Mouse (Mus musculus): ENCODE measurements around the gene Kirrel. TPM values are rescaled to one million over a fixed set of nuclear protein-coding genes. Genes with fewer than 3 reads are reported as not detected.

Gene Kirrel
- polyA plus RNA-seq, 1 experiment from 2014 or later, result 0.71 TPM

DNA sequence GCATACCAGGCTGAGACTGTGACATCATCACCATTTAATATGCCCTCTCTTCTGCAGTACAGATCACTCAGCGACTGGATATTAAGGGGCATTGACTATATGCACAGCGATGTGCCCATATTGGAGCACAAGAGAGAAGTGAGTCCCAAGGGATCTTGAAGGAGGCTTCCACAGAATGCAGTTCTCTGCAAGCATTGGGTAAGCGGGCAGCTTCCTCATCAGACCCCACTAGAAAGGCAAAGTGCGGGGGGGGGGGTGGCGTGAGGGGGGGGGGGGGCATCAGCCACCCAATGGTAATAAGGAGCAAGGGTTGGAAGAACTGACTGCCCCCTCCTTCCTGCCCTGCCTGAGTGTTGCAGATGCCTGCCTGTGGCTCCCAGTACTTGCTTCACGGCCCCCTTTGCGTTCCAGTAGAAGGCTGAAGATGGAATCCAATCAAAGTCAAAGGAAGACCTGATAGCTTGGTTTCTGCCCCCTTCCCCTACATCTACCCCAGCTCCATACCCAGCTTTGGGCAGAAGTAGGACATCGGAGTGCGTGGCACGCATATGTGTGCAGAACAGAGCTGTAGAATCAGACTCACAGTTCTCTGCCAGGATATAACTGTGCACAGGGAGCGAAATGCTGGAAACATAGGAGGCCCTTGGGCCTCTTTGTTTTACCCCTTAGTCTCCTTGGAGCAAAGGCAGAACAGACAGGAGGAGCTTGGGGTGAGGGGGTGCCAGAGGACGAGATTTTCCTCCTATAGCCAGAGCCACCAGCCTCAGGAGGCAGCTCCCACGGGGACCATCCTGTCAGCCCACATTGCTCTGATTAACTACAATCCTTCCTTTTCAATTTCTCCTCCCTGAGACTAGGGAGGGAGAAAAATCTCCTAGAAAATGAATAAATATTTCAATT lies 3.1 kb downstream of the Kirrel start:
- peaks cover 40% of the 10 kb centered on the region for H3K27me3 ChIP-seq (ENCODE audit: control insufficient read depth, insufficient read depth, low read depth, low read length)
- no peak overlapping the region for H3K27ac ChIP-seq (ENCODE audit: low read length)
- H3K4me1 ChIP-seq (ENCODE audit: control insufficient read depth, low read depth, low read length), result no peaks in the 10 kb centered on the region; the same call in 1 of the 2 replicates
- ATAC-seq (ENCODE audit: low read depth), result no peak
- WGBS (ENCODE audit: insufficient replicate concordance), result 58% methylated on average over 11 of the region's 13 CpGs
- no peak overlapping the region for H3K4me2 ChIP-seq (ENCODE audit: low read depth, low read length)
- H3K36me3 ChIP-seq (ENCODE audit: control insufficient read depth, insufficient read depth), result no peaks in the 10 kb centered on the region
- H3K9ac ChIP-seq (ENCODE audit: low read depth, low read length), result no peak overlapping the region
- no peaks in the 10 kb centered on the region for H3K9me3 ChIP-seq (replicated peaks; ENCODE audit: control insufficient read depth, low read length)
- no peak overlapping the region for H3K4me3 ChIP-seq (ENCODE audit: low read depth, low read length)

DNA sequence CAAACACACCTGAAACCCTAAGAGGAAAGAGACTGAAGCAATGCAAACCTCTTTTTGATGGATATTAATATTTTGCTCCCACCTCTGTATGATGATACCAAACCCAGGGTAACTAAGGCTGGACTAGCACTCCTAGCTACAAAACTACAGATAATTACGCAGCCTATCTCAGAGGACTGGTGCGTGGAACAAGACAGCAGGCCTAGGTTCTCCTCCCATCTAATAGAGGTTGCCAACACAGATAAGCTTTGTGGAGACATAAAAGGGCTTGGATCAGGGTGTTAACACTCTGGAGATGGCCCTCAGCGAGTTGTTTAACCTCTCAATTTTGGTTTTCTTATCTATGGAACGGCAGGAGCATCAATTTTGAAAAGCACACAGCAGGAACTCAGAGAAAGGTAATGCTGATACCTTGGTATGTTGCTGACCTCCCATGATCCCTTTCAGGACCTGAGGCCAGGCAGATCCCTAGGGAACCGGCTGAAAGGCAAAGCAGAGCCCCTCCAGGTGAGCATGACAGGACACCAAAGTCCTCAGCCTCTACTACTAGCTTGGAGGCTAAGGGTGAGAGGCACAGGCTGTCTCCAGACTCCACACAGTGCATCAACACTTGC lies 5.0 kb downstream of the Kirrel start:
- no peaks in the 10 kb centered on the region for H3K36me3 ChIP-seq (ENCODE audit: control insufficient read depth, insufficient read depth)
- no peak overlapping the region for H3K27ac ChIP-seq (ENCODE audit: low read length)
- H3K9me3 ChIP-seq (replicated peaks; ENCODE audit: control insufficient read depth, low read length), result no peaks in the 10 kb centered on the region
- no peak overlapping the region for H3K4me3 ChIP-seq (ENCODE audit: low read depth, low read length)
- no peak overlapping the region for H3K9ac ChIP-seq (ENCODE audit: low read depth, low read length)
- 17% methylated on average over 5 of the region's 5 CpGs for WGBS (ENCODE audit: insufficient replicate concordance)
- peaks cover 25% of the 10 kb centered on the region for H3K27me3 ChIP-seq (ENCODE audit: control insufficient read depth, insufficient read depth, low read depth, low read length)
- ATAC-seq (ENCODE audit: low read depth), result peak; percentile 37; the same call in 1 of the 2 replicates
- no peak overlapping the region for H3K4me2 ChIP-seq (ENCODE audit: low read depth, low read length)
- H3K4me1 ChIP-seq (ENCODE audit: control insufficient read depth, low read depth, low read length), result no peaks in the 10 kb centered on the region; the same call in none of the 2 replicates

DNA sequence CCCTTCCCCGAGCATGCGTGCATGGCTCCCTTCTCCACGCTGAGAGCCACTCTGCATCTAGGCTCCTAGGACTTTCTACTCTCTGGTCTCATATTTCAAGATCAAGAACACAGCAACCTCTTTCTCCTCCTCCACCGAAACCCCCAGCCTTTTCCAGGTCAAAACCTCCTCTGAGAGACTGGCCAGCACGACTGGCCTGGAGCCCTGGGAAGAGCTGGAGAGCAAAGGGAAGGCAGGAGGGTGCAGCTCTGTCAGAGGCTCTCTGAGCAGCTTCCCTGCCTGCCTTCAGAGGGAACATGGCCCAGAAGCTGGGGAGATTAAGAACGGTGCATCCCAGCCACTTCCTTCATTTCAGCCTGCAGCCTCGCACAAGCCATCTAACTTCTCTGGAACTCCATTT lies 5.8 kb downstream of the Kirrel start:
- WGBS (ENCODE audit: insufficient replicate concordance), result 50% methylated on average over 7 of the region's 7 CpGs
- no peaks in the 10 kb centered on the region for H3K36me3 ChIP-seq (ENCODE audit: control insufficient read depth, insufficient read depth)
- no peak for ATAC-seq (ENCODE audit: low read depth)
- no peak overlapping the region for H3K4me3 ChIP-seq (ENCODE audit: low read depth, low read length)
- no peak overlapping the region for H3K9ac ChIP-seq (ENCODE audit: low read depth, low read length)
- no peaks in the 10 kb centered on the region for H3K9me3 ChIP-seq (replicated peaks; ENCODE audit: control insufficient read depth, low read length)
- no peak overlapping the region for H3K27ac ChIP-seq (ENCODE audit: low read length)
- H3K4me1 ChIP-seq (ENCODE audit: control insufficient read depth, low read depth, low read length), result no peaks in the 10 kb centered on the region; the same call in none of the 2 replicates
- H3K27me3 ChIP-seq (ENCODE audit: control insufficient read depth, insufficient read depth, low read depth, low read length), result peaks cover 18% of the 10 kb centered on the region
- no peak overlapping the region for H3K4me2 ChIP-seq (ENCODE audit: low read depth, low read length)

DNA sequence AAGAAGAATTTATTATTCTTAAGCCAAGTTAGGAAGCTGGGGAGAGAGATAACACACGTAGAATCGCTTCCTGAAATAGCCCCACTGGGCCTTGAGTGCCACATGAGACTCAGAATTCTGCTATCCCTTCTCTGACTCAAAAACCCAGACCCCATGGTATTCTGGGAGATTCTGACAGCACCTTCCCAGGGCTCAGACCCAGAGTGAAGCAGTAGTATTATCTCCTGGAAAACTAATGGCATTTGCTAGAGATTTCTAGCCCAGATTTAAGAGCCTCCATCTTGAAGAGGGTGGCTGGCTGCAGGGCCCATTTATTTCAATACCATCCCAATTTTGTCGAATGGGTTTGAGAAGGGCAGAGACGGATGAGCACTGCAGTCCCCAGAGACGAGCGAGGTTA lies 6.9 kb downstream of the Kirrel start:
- Histone ChIP-seq H3K9me3 (replicated peaks; ENCODE audit: control insufficient read depth, low read length) (no peaks in the 10 kb centered on the region), H3K4me1 (ENCODE audit: control insufficient read depth, low read depth, low read length) (no peaks in the 10 kb centered on the region; the same call in none of the 2 replicates), H3K27ac (ENCODE audit: low read length) (no peak overlapping the region), H3K4me3 (ENCODE audit: low read depth, low read length) (no peak overlapping the region), H3K27me3 (ENCODE audit: control insufficient read depth, insufficient read depth, low read depth, low read length) (peaks cover 8% of the 10 kb centered on the region; the same call in 1 of the 2 replicates), H3K36me3 (ENCODE audit: control insufficient read depth, insufficient read depth) (no peaks in the 10 kb centered on the region), H3K4me2 (ENCODE audit: low read depth, low read length) (no peak overlapping the region), H3K9ac (ENCODE audit: low read depth, low read length) (no peak overlapping the region)
- 50% methylated on average over 6 of the region's 6 CpGs for WGBS (ENCODE audit: insufficient replicate concordance)
- no peak for ATAC-seq (ENCODE audit: low read depth)

DNA sequence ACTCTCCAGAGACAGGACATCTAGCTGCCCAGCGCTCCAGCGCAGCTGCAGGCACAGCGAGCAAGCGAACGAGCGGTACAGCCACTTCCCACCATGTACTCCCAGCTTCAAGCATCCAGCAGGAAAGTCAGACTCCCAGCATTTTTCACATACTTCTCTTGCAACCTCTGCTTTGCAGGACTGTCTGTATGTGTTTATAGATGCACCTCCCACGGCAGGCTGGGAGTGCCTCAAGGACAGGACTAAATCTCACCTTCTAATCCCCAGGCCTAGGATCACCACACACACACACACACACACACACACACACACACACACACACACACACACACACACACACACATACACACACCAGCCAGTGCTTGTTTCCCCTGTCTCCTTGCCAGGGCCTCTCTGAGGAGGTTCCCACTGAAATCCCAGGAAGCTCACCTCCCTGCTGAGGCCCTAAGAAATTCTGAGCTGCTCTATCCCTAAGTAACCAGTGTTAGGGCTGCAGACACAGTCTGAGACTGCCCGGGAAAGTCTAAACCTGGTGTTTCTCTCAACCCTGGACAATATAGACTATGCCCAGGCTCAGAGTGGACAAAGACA lies 9.2 kb downstream of the Kirrel start:
- no peak for ATAC-seq (ENCODE audit: low read depth)
- no peak overlapping the region for H3K27ac ChIP-seq (ENCODE audit: low read length)
- no peak overlapping the region for H3K9ac ChIP-seq (ENCODE audit: low read depth, low read length)
- no peak overlapping the region for H3K4me2 ChIP-seq (ENCODE audit: low read depth, low read length)
- H3K4me1 ChIP-seq (ENCODE audit: control insufficient read depth, low read depth, low read length), result no peaks in the 10 kb centered on the region; the same call in 1 of the 2 replicates
- H3K9me3 ChIP-seq (replicated peaks; ENCODE audit: control insufficient read depth, low read length), result no peaks in the 10 kb centered on the region
- 67% methylated on average over 8 of the region's 8 CpGs for WGBS (ENCODE audit: insufficient replicate concordance)
- H3K36me3 ChIP-seq (ENCODE audit: control insufficient read depth, insufficient read depth), result no peaks in the 10 kb centered on the region
- H3K27me3 ChIP-seq (ENCODE audit: control insufficient read depth, insufficient read depth, low read depth, low read length), result no peaks in the 10 kb centered on the region
- H3K4me3 ChIP-seq (ENCODE audit: low read depth, low read length), result no peak overlapping the region

DNA sequence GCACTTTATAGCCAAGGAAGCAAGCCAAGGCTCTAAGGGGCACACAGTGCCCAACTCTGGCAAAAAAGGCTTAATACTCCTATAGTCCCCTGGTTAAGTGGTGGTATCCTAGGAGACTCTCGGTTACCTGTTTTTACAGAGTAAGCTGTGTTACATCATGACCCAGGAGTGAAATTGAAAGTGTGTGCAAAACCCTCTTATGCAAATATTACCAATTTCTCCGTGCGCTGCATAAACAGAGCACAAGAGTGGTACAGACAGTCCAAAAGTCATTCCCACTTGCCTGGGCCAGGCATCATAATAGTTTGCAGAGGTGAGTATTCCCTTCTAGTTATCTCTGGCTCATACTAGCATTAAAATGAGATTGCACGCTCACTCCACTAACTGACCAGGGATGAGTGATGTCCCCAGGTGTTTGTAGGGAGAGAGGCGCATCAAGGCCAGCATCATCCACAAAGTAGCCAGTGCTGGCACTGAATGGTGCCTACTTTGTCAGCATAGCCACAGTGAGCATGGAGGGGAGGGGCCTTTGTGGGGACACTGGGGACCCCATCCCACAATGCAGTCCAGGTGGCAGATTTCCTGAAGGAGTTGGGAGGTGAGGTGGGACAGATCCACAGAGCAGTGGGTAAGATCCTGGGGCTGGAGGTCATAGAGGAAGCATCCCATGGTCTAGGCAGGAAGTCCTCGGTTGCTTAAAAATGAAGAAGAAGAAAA lies 10.3 kb downstream of the Kirrel start:
- H3K27ac ChIP-seq (ENCODE audit: low read length), result no peak overlapping the region
- ATAC-seq (ENCODE audit: low read depth), result peak; percentile 35; the same call in 1 of the 2 replicates
- no peaks in the 10 kb centered on the region for H3K27me3 ChIP-seq (ENCODE audit: control insufficient read depth, insufficient read depth, low read depth, low read length)
- WGBS (ENCODE audit: insufficient replicate concordance), result 62% methylated on average over 6 of the region's 6 CpGs
- no peaks in the 10 kb centered on the region; the same call in 1 of the 2 replicates for H3K4me1 ChIP-seq (ENCODE audit: control insufficient read depth, low read depth, low read length)
- H3K4me3 ChIP-seq (ENCODE audit: low read depth, low read length), result no peak overlapping the region
- no peak overlapping the region for H3K4me2 ChIP-seq (ENCODE audit: low read depth, low read length)
- no peaks in the 10 kb centered on the region for H3K9me3 ChIP-seq (replicated peaks; ENCODE audit: control insufficient read depth, low read length)
- H3K36me3 ChIP-seq (ENCODE audit: control insufficient read depth, insufficient read depth), result no peaks in the 10 kb centered on the region
- H3K9ac ChIP-seq (ENCODE audit: low read depth, low read length), result no peak overlapping the region

DNA sequence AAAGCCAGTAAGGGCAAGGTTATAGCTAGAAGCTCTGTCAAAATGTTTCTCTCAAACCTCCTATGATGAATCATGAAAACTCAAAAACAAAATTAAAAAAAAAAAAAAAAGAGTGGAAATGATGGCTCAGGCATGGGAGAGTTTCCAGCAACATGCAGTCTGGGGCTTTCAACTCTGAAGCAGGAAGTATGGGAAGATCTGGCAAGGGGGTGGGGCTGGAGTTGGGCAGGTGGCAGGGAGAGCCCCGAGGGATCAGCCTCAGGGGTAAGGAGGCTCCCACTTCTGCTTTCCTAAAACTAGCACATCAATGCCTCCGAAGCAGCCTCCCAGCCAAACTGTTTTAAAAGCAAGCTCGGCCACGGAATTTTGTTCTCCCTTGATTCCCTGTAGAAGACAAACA lies 11.4 kb downstream of the Kirrel start:
- H3K36me3 ChIP-seq (ENCODE audit: control insufficient read depth, insufficient read depth), result no peaks in the 10 kb centered on the region
- H3K27ac ChIP-seq (ENCODE audit: low read length), result no peak overlapping the region
- H3K9ac ChIP-seq (ENCODE audit: low read depth, low read length), result no peak overlapping the region
- WGBS (ENCODE audit: insufficient replicate concordance), result 34% methylated on average over 4 of the region's 4 CpGs
- H3K9me3 ChIP-seq (replicated peaks; ENCODE audit: control insufficient read depth, low read length), result no peaks in the 10 kb centered on the region
- H3K4me3 ChIP-seq (ENCODE audit: low read depth, low read length), result no peak overlapping the region
- H3K4me1 ChIP-seq (ENCODE audit: control insufficient read depth, low read depth, low read length), result no peaks in the 10 kb centered on the region; the same call in 1 of the 2 replicates
- no peak overlapping the region for H3K4me2 ChIP-seq (ENCODE audit: low read depth, low read length)
- no peak for ATAC-seq (ENCODE audit: low read depth)
- no peaks in the 10 kb centered on the region for H3K27me3 ChIP-seq (ENCODE audit: control insufficient read depth, insufficient read depth, low read depth, low read length)

DNA sequence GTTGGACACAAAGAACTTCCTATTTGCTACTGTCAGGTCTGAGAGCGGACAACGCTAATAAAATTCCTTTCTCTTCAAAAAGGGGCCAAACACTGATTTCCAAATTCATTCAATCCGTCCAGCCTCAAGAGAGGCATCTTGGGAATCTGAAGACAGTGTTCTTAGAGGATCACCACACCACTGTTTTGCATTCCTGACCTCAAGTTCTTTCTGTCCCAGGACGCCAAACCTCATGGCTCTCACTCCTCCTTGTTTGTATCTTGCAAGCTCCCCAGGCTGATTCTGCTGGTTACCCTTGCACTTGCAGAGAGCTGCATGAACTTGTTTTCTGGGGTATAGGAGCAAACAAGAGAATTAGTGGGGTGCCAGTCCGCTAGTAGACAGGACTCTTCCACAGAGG lies 12.2 kb downstream of the Kirrel start:
- no peak for ATAC-seq (ENCODE audit: low read depth)
- 66% methylated on average over 5 of the region's 5 CpGs for WGBS (ENCODE audit: insufficient replicate concordance)

More for the DNA sequence above, 12.2 kb downstream of the Kirrel start:
- no peaks in the 10 kb centered on the region for H3K27me3 ChIP-seq (ENCODE audit: control insufficient read depth, insufficient read depth, low read depth, low read length)
- no peaks in the 10 kb centered on the region for H3K36me3 ChIP-seq (ENCODE audit: control insufficient read depth, insufficient read depth)
- no peaks in the 10 kb centered on the region; the same call in 1 of the 2 replicates for H3K4me1 ChIP-seq (ENCODE audit: control insufficient read depth, low read depth, low read length)
- H3K9me3 ChIP-seq (replicated peaks; ENCODE audit: control insufficient read depth, low read length), result no peaks in the 10 kb centered on the region
- no peak overlapping the region for H3K9ac ChIP-seq (ENCODE audit: low read depth, low read length)
- H3K4me3 ChIP-seq (ENCODE audit: low read depth, low read length), result no peak overlapping the region
- no peak overlapping the region for H3K27ac ChIP-seq (ENCODE audit: low read length)
- no peak overlapping the region for H3K4me2 ChIP-seq (ENCODE audit: low read depth, low read length)
